Mouse (Mus musculus) retina, postnatal 1 day (tissue): ENCODE measurements around the gene Kctd10.

ENCODE experiments used
- DNase-seq: peaks from one replicate; pipeline ENCODE4 v3.0.0-alpha.2; 2012

The Kctd10 gene

DNA sequence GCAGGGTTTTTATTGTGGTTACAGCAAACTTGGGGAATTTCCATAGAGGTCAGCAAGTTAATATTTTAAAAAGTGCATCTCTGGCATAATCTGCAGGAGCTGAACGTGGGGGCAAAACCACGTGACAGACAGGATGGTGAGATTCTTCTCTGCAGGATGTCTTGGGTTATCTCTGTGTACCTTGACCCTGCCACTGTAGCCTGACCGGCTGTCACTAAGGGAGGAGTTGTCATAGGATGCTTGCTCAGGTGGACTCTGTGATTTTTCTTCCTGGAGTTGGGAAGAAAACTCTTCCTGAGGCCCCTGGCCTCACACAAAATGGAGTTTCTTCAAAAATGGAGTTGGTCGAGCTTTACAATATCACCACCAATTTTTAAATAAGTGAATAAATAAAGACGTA is 37.3 kb downstream of the Kctd10 start:
- no peak for DNase-seq

DNA sequence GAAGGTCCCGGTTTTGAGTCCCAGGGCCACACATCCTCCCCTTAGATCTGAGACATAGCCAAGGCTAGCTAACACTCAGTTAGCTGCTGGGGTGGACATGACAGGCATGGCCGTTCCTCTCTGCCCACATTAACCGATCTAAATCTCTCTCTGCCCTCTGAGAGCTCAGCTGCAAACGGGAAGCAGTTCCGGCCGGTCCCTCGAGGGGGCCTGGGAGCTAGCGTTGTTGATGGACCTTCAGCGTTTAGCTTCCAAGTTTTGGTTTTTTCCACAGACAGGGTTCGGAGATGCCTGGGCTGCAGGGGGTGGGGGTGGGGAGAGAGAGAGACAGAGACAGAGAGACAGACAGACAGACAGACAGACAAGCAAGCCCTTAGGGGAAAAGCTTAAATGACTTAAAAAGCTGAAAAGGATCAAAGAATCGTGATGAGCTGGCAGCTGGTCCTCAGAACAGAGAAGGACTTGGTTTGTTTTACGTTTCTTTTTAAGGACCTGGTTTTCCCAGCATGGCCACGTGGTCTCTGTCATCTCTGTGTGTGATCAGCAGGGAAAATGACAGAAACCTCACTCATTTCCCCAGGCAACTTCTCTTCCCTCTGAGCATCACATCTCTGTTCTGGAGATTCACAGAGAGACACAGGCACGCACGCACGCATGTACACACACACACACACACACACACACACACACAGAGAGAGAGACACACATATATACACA is 56.4 kb downstream of the Kctd10 start:
- DNase-seq, result peak; percentile 77

DNA sequence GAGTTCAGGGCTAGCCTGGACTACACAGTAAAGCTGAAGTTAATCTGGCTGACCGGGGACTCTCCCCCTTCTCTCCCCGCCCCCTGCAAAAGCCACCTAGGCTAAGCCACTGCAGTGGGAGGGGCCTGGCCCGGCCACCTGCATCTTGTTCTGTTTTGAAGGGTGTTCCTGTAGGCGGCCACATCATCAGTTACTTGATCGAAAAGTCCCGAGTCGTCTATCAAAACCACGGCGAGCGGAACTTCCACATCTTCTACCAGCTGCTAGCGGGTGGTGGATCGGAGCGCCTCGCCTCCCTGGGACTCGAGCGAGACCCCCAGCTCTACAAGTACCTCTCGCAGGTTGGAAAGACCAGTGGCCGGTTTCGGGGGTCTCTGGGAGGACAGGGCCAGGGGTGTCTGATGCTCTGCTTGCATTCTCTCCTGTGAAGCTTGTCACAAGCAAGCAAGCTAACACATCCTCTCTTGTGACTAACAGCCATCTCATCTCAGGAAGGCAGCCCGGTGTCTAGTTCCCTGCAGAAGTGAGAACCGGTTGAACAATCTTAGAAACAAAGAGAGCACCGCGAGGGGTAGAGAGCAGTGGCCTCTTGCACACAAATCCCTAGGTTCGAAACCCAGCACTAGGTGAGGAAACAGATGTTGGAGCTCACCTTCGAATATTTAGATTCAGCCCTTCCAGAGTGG is 57.1 kb downstream of the Kctd10 start:
- no peak for DNase-seq
